Mouse (Mus musculus) embryo, embryonic 9.5 days (tissue): ENCODE measurements around the gene Piezo1.

Source experiments
- DNase-seq: peaks from one replicate; pipeline ENCODE4 v3.0.0-alpha.2; 2017; ENCODE audit errors: extremely low spot score

Gene Piezo1

GRCm38 (mm10) chr8:122457171-122457570 lies 94.0 kb downstream of the Piezo1 start:
- DNase-seq, result no peak

- no peak for DNase-seq
Observed at GRCm38 (mm10) chr8:122454409-122454808, 96.7 kb downstream of the Piezo1 start.

GRCm38 (mm10) chr8:122452154-122452553 lies 99.0 kb downstream of the Piezo1 start:
- no peak for DNase-seq

GRCm38 (mm10) chr8:122451161-122451703 lies 99.9 kb downstream of the Piezo1 start:
- DNase-seq, result no peak

- DNase-seq, result no peak
Observed at GRCm38 (mm10) chr8:122445203-122445602, 105.9 kb downstream of the Piezo1 start.

GRCm38 (mm10) chr8:122444058-122444748 lies 106.9 kb downstream of the Piezo1 start:
- peak; percentile 37 for DNase-seq

GRCm38 (mm10) chr8:122443262-122444006 lies 107.7 kb downstream of the Piezo1 start, which contains the start of gene Mvd:
Gene Mvd (minus strand): TSS chr8:122443422.
- DNase-seq, result peak; percentile 98

GRCm38 (mm10) chr8:122442781-122443180 lies 108.3 kb downstream of the Piezo1 start:
- DNase-seq, result no peak

- no peak for DNase-seq
Observed at GRCm38 (mm10) chr8:122442356-122442755, 108.8 kb downstream of the Piezo1 start.

- DNase-seq, result no peak
Observed at GRCm38 (mm10) chr8:122441326-122441725, 109.8 kb downstream of the Piezo1 start.

- no peak for DNase-seq
Observed at GRCm38 (mm10) chr8:122439336-122439735, 111.8 kb downstream of the Piezo1 start.

- no peak for DNase-seq
Observed at GRCm38 (mm10) chr8:122437708-122438331, 113.3 kb downstream of the Piezo1 start.

GRCm38 (mm10) chr8:122436586-122437125 lies 114.5 kb downstream of the Piezo1 start:
- DNase-seq, result no peak

GRCm38 (mm10) chr8:122436146-122436545 lies 115.0 kb downstream of the Piezo1 start:
- no peak for DNase-seq

GRCm38 (mm10) chr8:122435375-122435774 lies 115.8 kb downstream of the Piezo1 start:
- DNase-seq, result no peak

- no peak for DNase-seq
Observed at GRCm38 (mm10) chr8:122433269-122433905, 117.7 kb downstream of the Piezo1 start.

GRCm38 (mm10) chr8:122432443-122433268 lies 118.5 kb downstream of the Piezo1 start, which contains the start of gene Cyba:
Gene Cyba (minus strand): TSS chr8:122432930.
- DNase-seq, result peak; percentile 77
